7 mouse cellular contexts compared by ENCODE assay signal in the genomic region with DNA sequence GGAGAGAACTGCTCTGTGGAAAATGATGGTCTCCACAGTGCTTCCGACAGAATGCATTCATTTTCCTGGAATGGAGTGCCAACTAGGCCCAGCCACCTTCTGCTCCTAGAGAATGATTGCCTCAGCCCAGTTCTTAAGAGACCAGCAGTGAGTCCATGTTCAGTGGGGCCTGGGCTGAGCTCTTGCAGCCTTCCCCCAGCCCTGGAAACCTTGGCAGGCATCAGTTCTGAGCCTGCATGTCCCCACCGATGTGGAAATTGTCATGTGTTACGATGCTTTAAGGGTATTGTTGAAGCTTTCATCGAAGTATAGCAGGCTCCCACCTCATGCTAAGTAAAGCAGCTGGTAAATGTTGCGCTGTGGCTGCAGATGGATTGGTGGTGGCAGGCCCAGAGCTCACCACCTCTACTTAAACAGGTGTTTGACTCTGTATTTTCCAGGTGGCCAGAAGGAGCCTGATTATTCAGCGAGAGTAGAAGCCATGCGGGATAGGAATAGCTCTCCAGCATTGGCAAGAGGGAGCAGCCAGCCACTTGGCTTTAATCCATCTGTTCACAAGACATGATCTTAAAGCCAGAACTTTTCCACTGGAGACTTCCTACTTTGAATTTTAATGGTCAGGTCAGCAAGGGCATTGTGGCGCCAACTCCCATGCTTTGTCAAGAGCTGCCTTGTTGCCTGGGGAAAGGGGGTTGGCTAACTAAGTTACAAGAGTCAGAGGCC.
A peak's percentile ranks its signal among the peaks of the same experiment; 100 is the strongest.
DNase-seq lines count a peak whose midpoint lies in the region.

No protein-coding gene starts in this region.

- DNase-seq in layer of hippocampus, adult 11-12 months (ENCODE audit: low spot score), result peak; percentile 5
- DNase-seq in layer of hippocampus, postnatal 25 days (ENCODE audit: extremely low spot score in 1 of 2, low spot score in 1 of 2), result no peak
- DNase-seq in cerebellum, adult 11-12 months, result peak; percentile 16
- DNase-seq in cerebellum, postnatal 25 days, result peak; percentile 25 to 35
- peak; percentile 25 for DNase-seq in kidney, postnatal 14 days
- no peak for DNase-seq in gastrocnemius, postnatal 36 days
- no peak for DNase-seq in thymus, postnatal 0 days (ENCODE audit: low spot score)

- intact Hi-C loops in gastrocnemius, postnatal 36 days (cut with DNase I), result no loop called here

Comparison
In these comparisons a context has a peak if more than half of its experiments do, and no peak if none do; other contexts are left out.
1. DNase-seq: peak in layer of hippocampus, adult 11-12 months (single experiment), cerebellum, adult 11-12 months (single experiment), cerebellum, postnatal 25 days (2 of 2) and kidney, postnatal 14 days (single experiment); none in layer of hippocampus, postnatal 25 days (0 of 2), gastrocnemius, postnatal 36 days (0 of 2) and thymus, postnatal 0 days (single experiment).